Mouse (Mus musculus): ENCODE data around the gene Gpr3.

Gpr3 gene

DNA sequence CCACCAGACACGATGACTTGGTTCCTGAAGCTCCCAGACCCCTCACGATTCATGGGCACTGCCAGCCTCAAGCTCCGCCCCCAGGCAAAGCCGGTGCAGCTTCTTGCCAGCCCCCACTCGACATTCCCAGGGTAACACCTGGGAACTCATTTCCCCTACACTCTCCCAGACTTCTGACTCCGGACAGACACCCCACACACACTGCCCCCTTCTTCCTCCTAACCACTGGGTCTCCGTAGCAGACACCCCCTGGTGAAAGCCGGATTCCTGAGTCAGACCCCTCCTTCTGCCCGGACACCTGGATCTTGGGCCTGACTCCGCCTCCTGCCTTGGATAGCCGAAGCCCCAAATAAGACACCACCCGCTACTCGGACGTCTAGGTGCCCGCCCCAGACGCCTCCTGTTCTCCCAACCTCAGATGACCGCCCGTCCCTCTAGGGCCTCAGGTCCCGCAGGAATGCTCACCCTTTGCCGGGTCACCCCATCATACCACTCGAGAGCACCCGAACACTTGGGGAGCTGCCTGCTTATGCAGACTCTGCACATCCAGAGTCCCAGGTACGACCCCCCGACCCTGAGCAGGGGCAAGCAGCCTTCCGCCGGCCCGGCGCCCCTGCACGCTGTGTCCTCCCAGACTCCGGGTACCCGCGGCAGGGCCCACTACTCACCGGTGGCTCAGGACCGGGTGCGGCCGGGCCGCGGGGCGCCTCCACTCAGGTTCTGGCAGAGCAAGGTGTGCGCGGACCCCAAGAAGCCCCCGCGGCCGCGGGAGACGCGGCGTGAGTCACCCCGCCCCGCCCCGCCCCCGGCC, at the start of gene Gpr3, which contains the start of gene Cd164l2:
Gene Gpr3 (minus strand): TSS at position 786 of the 811 bp plus-strand sequence.
Gene Cd164l2 (plus strand): TSS at position 381 of the 811 bp plus-strand sequence.
- DNase-seq (ENCODE audit: low spot score), result no peak

- no peak for DNase-seq (ENCODE audit: low spot score)
Measured at GRCm38 (mm10) chr4:133261641-133262374, 49.5 kb upstream of the Gpr3 start.

DNA sequence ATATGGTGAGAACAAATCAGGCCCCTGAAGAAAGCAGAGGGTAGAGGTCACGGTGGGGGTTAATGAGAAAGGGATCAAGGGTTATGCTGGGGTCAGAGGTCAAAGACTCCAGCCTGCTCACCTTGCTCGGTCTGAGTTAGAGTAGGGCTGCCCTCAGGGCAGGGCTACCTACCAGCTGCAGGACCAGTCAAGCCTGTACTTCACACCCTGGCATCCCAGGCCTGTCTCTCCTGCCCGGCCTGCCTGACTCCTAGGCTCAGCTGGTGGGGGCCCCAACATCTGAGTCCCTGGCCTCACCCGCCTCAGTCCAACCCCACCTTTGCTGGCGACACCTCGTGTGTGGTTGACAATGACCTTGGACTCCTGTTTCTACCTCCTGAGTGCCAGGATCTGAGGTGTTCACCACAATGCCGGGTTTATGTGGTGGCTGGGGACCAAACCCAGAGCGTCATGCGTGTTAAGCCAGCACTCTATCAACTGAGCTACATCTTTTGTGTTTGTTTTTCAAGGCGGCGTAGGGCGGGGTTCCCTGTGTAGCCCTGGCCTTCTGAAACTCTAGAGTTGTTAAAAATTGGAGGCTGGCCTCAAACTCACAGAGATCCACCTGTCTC, 45.6 kb upstream of the Gpr3 start:
- no peak for DNase-seq (ENCODE audit: low spot score)

- no peak for DNase-seq (ENCODE audit: low spot score)
Measured at GRCm38 (mm10) chr4:133257230-133257629, 44.9 kb upstream of the Gpr3 start.

DNA sequence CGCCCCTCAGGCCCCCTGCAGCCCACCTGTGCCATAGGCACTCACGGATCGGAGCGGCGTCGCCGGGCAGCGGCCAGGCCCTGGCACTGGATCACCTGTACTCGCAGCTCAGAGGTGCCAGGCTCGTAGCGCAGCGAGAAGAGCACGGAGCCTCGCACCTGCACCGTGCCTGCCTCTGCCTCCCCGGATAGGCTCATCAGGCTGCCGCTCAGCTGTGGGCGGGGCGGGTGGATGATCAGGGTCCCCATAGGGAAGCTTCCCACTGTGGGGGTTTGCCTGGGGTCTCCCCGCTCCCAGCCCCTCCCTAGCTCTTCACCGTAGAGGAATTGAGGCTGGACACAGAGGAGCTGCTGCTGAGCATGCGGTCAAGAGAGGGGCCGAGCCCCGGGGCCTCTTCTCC, 44.5 kb upstream of the Gpr3 start:
- no peak for DNase-seq (ENCODE audit: low spot score)

DNA sequence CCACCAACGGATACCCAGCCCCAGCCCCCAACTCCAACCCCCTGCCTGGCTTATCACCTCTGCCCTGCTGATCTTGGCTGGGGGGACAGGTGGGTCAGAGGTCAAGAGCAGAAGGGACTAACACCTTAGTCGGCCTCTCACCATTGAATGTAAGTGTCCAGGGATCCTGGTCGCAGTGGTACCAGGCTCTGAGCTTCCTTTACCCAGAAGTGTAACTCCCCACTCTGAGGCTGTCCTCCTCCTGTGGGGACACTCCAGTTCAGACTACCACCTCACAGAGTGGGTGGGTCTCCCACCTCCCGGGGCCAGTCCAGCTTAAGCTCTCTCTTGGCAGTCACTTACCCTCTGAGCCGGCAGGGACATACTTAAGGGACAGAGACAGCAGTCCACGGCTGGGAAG, 43.1 kb upstream of the Gpr3 start:
- DNase-seq (ENCODE audit: low spot score), result no peak

GRCm38 (mm10) chr4:133253412-133253811, 41.1 kb upstream of the Gpr3 start:
- no peak for DNase-seq (ENCODE audit: low spot score)

GRCm38 (mm10) chr4:133252089-133252488, 39.8 kb upstream of the Gpr3 start:
- no peak for DNase-seq (ENCODE audit: low spot score)

GRCm38 (mm10) chr4:133251214-133251613, 38.9 kb upstream of the Gpr3 start:
- no peak for DNase-seq (ENCODE audit: low spot score)

DNA sequence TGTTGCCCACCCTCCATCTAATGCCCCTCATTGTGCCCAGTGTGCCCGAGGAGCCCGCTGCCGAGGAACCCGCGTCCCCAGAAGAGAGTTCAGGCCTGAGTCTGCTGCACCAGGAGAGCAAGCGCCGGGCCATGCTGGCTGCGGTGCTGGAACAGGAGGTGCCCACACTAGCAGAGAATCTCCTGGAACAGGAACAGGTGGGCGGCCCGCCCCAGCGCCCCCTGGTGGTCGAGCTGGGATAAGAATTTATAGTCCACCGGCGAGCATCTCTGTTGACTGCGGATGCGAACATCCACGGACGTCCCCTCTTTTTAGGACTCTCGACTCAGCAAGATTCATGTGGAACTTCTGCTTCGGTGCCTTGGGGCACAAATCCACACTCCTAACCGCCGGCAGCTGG, 38.3 kb upstream of the Gpr3 start:
- peak; percentile 70 for DNase-seq (ENCODE audit: low spot score)

- DNase-seq (ENCODE audit: low spot score), result no peak
Measured at GRCm38 (mm10) chr4:133247806-133248449, 35.6 kb upstream of the Gpr3 start.

DNA sequence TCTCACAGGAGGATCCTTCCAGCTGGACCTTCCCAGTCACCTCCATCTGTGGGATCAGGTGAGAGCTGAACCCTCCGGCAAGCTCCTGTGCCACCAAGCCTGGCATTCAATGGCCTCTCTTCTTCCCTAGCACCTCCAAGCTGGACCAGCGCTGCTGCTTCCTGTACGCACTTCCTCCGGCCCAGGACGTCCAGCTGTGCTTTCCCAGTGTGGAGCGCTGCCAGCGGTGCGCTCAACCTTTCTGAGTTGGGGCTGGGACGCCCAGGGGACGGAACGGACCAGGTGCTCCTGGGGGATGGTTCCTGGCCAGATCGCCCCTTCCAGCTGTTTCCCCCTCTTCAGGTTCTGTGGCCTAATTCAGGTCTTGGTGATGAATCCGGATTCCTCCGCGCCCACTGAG, 34.7 kb upstream of the Gpr3 start:
- no peak for DNase-seq (ENCODE audit: low spot score)

DNA sequence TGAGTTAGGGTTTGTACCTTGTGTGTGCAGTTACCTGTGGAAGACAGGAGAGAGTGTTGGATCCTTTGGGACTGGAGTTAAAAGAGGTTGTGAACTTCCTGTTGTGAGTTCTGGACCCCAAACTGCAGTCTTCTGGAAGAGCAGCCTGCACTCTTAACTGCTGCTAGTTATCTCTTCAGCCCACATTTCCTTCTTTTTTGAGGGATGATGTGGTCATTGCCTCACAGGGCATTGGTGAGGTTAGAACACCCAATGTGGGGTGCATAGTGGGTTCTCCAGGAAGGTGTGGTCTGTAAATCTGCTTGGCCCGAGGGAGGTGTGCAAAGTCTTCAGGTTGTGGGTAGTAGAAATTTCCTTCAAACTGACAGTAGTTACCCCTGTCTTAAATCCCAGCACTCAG, 32.0 kb upstream of the Gpr3 start:
- DNase-seq (ENCODE audit: low spot score), result no peak

DNA sequence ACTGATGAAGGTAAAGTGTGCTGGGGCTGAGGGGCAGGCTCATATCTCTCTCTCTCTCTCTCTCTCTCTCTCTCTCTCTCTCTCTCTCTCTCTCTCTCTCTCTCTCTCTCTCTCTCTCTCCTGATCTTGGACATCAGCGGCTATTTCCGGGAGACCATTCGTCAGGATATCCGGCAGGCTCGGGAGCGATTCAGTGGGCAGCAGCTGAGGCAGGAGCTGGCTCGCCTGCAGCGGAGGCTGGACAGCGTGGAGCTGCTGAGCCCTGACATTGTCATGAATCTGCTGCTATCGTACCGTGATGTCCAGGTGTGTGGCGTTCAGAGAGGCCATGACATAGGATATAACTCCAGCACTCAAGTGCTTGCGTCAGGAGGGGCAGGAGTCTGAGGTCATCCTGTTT, 31.2 kb upstream of the Gpr3 start:
- DNase-seq (ENCODE audit: low spot score), result no peak

- no peak for DNase-seq (ENCODE audit: low spot score)
Measured at GRCm38 (mm10) chr4:133242710-133243109, 30.4 kb upstream of the Gpr3 start.

DNA sequence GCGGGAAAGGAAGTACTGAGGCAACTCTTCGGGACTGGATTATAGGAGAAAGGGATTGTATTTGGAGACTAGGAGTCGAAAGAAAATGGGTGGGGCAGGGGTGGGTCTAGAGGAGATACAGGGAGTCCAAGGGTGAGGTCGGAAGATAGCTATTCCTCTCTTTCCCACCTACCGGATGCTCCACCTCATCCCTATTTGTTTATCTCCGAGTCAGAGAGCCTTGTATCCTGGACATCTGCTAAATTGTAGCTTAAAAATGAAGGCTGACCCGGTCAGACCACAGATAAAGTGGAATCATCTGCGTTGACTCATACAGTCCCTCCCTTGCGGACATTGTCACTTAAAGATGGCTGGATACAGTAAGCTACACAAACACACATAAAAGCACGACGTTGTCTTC, 29.6 kb upstream of the Gpr3 start:
- DNase-seq (ENCODE audit: low spot score), result no peak

- DNase-seq (ENCODE audit: low spot score), result peak; percentile 78
Measured at GRCm38 (mm10) chr4:133240934-133241908, 28.9 kb upstream of the Gpr3 start.

DNA sequence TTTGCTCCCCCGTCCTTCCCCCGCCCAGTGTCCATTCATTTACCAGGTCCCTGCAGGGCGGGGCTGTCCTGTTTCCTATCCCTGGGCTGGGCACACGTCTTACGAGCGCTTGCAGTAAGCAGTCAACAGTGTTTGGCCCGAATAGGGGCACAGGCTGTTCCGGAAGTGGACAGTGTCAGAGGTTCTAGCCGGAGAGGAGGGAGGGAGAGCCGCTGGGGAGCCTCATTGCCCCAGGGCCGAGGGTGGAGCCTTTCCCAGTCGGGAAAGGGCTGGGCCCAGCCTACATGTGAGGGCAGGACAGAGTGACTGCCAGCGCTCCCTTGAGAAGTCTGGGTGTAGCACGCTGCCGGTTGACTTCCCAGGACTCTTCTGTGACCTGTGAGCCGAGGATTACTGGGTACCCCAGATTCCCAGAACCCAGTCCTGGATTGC, 28.2 kb upstream of the Gpr3 start, which contains the start of gene Map3k6:
Gene Map3k6 (plus strand): TSS at position 329 of the 432 bp plus-strand sequence.
- DNase-seq (ENCODE audit: low spot score), result no peak

- no peak for DNase-seq (ENCODE audit: low spot score)
Measured at GRCm38 (mm10) chr4:133237911-133238310, 25.6 kb upstream of the Gpr3 start.

- no peak for DNase-seq (ENCODE audit: low spot score)
Measured at GRCm38 (mm10) chr4:133235415-133235814, 23.1 kb upstream of the Gpr3 start.

- DNase-seq (ENCODE audit: low spot score), result no peak
Measured at GRCm38 (mm10) chr4:133234771-133235170, 22.4 kb upstream of the Gpr3 start.
